Mouse (Mus musculus) liver, embryonic 11.5 days (tissue): ENCODE measurements at regions not wholly inside any gene's neighbourhood (a gene's known extent, or its start where the extent isn't known, plus 50 kb on each side); places are given as distances from the start of the nearest gene placed in this dataset.

Source experiments
- ATAC-seq: fragments of 200-750 bp; cut with Nextera tagmentation; replicated peaks from 2 replicates; pipeline ENCODE4 v1.8.0; 2017; ENCODE audit warnings: moderate number of reproducible peaks, mild to moderate bottlenecking, moderate TSS enrichment, moderate library complexity; ENCODE audit not compliant: low FRiP score
- DNase-seq: peaks from one replicate; pipeline ENCODE4 v3.0.0-alpha.2; 2017; ENCODE audit warnings: low spot score
- H3K27ac ChIP-seq: fragments of 300-500 bp; sonication (generic); 2 replicates; pipeline ENCODE4 v1.5.1; 2014; ENCODE audit warnings: mild to moderate bottlenecking, low read depth, low read length, control low read depth
- H3K27me3 ChIP-seq: fragments of 300-500 bp; sonication (generic); replicated peaks from 2 replicates; pipeline ENCODE4 v1.6.1; 2014; ENCODE audit warnings: low read length, mixed read lengths; ENCODE audit not compliant: control insufficient read depth, insufficient read depth
- H3K36me3 ChIP-seq: fragments of 300-500 bp; sonication (generic); 2 replicates; pipeline ENCODE4 v1.6.1; 2014; ENCODE audit warnings: mild to moderate bottlenecking, low read length, moderate library complexity, mixed read lengths; ENCODE audit not compliant: control insufficient read depth, insufficient read depth
- H3K4me1 ChIP-seq: fragments of 300-500 bp; sonication (generic); replicated peaks from 2 replicates; pipeline ENCODE4 v1.6.1; 2014; ENCODE audit warnings: low read length, mixed read lengths; ENCODE audit not compliant: control insufficient read depth, insufficient read depth
- H3K4me2 ChIP-seq: fragments of 300-500 bp; sonication (generic); 2 replicates; pipeline ENCODE4 v1.6.1; 2014; ENCODE audit warnings: mild to moderate bottlenecking, control low read depth, moderate library complexity
- H3K4me3 ChIP-seq: fragments of 300-500 bp; sonication (generic); 2 replicates; pipeline ENCODE4 v1.5.1; 2014; ENCODE audit warnings: low read depth, low read length, control low read depth
- H3K9ac ChIP-seq: fragments of 300-500 bp; sonication (generic); 2 replicates; pipeline ENCODE4 v1.6.1; 2014; ENCODE audit warnings: low read depth, low read length, control low read depth
- H3K9me3 ChIP-seq: fragments of 300-500 bp; sonication (generic); 2 replicates; pipeline ENCODE4 v1.6.1; 2016; ENCODE audit warnings: low read length, inconsistent platforms, mixed read lengths; ENCODE audit not compliant: control insufficient read depth
- WGBS: fragments of 180-500 bp; shearing (Covaris S2); extraction: QIAGEN DNeasy Blood & Tissue Kit; methylation state at CpG from one replicate; pipeline ENCODE4 v1.1.7; 2014; 5-methylcytosine and 5-hydroxymethylcytosine counted together

DNA sequence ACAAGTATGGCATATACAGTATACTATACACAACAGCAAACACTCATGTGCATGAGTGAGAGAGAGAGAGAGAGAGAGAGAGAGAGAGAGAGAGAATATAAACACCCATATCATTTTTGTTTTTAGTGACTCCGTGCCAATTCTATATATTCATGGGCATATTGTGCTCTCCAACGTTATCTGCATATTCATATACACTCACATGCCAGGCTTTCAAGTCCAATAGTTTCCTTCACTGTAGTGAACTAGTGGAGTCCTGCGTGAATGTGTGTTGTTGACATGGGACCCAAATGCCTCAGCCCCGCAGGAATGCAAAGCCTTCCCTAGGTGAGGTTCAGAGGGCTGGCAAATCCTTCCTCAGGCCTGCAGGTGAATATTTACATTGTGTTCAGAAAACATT lies 53.4 kb upstream of the Nab1 start:
- no peak for DNase-seq
- 68% methylated on average over 4 of the region's 4 CpGs for WGBS
- no peaks in the 10 kb centered on the region for H3K27me3 ChIP-seq
- H3K4me3 ChIP-seq: no peak overlapping the region
- no peaks in the 10 kb centered on the region for H3K9me3 ChIP-seq
- H3K36me3 ChIP-seq: no peaks in the 10 kb centered on the region
- no peak overlapping the region for H3K9ac ChIP-seq
- no peak for ATAC-seq
- no peak overlapping the region for H3K27ac ChIP-seq
- no peaks in the 10 kb centered on the region for H3K4me1 ChIP-seq
- no peak overlapping the region for H3K4me2 ChIP-seq

DNA sequence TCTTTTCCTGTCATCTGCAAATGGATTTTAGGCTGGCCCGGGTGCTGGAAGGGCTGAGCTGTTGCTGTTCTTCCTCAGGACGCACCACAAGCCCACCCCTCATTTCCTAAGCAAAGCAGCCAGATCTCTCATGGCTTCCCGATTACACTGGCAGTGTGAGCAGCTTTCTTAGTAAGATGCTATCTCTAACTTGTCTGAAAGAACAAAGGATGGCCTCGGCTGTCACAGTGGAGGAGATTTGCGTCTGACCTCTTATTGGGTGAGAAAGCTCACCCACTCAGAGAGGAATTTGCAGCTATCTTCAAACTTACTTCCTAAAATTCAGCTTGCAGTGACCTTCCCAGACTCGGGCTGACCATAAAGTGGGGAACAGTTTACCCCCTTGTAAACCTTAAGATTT lies 64.7 kb upstream of the Nemp2 start:
- no peak overlapping the region for H3K9ac ChIP-seq
- no peak overlapping the region for H3K4me2 ChIP-seq
- ATAC-seq: no peak
- no peak overlapping the region for H3K27ac ChIP-seq
- no peak overlapping the region for H3K4me3 ChIP-seq
- DNase-seq: no peak
- H3K27me3 ChIP-seq: no peaks in the 10 kb centered on the region
- no peaks in the 10 kb centered on the region for H3K9me3 ChIP-seq
- peaks cover 8% of the 10 kb centered on the region; the same call in 1 of the 2 replicates for H3K4me1 ChIP-seq
- no peaks in the 10 kb centered on the region for H3K36me3 ChIP-seq
- 3% methylated on average over 6 of the region's 6 CpGs for WGBS

DNA sequence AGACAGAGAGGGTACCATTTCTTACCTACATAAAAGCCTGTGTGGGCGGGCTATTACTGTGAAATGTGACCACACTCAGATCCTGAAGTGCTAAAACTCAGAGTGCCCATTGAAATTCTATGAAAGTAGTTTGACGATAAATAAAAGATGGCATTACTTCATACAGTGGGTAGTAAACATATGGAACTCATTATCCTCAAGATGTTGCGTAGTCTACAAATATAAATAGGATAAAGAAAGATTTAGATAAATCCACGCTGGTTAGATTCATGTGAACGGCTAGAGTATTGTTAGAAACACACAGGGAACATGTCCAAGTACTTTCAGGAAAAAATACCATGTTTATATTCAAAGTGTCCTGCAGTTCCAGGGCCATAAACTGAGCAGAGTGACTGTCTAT lies 58.8 kb upstream of the Nemp2 start:
- Histone ChIP-seq H3K27me3 (no peaks in the 10 kb centered on the region), H3K36me3 (no peaks in the 10 kb centered on the region), H3K4me3 (no peak overlapping the region), H3K4me2 (no peak overlapping the region), H3K9ac (no peak overlapping the region), H3K27ac (no peak overlapping the region), H3K4me1 (no peaks in the 10 kb centered on the region), H3K9me3 (no peaks in the 10 kb centered on the region)
- DNase-seq: no peak
- WGBS: 83% methylated on average over 5 of the region's 5 CpGs
- ATAC-seq: no peak

DNA sequence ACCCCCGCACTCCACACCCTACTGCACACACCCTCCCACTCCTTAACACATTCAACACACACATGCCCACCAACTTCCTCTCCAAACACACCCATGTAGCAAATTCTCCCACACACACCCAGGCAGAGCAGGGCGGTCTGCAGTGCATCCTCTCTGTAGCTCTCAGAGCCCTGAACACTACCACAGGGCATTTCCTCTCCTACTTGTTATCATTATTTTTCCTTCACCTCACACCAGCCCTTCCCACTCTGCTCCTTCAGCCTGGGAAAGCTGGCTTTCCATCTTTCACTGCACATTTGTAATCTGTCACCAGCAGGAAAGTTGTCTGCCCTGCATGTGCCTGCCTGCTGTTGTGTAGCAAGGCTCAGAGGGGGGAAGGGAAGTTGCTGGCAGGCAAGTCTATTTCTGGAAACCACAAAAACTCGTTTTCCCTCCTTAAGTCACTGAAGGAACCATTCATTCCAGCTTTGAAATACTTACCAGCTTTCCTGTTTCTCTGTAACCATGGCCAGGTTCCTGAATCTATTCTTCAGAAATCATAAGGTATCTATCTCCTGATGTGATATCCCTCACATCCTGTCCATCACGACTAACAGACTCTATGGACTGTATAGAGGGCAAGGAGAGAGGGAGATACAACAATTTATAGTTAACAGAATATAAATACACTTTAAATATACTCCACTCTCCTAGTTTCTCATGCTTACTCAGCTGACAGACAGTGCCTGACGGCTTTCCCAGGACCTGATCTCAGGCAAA lies 52.0 kb upstream of the Nemp2 start:
- Histone ChIP-seq H3K27me3 (no peaks in the 10 kb centered on the region), H3K4me2 (0 out of 2 replicates have a peak overlapping the region, but pooled peaks have one; percentile 27), H3K36me3 (no peaks in the 10 kb centered on the region), H3K4me3 (no peak overlapping the region), H3K9me3 (no peaks in the 10 kb centered on the region), H3K9ac (no peak overlapping the region), H3K27ac (peak overlapping the region; percentile 2; the same call in 1 of the 2 replicates), H3K4me1 (peaks cover 9% of the 10 kb centered on the region)
- ATAC-seq (peak; percentile 83), DNase-seq (peak; percentile 47)
- WGBS: 25% methylated on average over 5 of the region's 5 CpGs

DNA sequence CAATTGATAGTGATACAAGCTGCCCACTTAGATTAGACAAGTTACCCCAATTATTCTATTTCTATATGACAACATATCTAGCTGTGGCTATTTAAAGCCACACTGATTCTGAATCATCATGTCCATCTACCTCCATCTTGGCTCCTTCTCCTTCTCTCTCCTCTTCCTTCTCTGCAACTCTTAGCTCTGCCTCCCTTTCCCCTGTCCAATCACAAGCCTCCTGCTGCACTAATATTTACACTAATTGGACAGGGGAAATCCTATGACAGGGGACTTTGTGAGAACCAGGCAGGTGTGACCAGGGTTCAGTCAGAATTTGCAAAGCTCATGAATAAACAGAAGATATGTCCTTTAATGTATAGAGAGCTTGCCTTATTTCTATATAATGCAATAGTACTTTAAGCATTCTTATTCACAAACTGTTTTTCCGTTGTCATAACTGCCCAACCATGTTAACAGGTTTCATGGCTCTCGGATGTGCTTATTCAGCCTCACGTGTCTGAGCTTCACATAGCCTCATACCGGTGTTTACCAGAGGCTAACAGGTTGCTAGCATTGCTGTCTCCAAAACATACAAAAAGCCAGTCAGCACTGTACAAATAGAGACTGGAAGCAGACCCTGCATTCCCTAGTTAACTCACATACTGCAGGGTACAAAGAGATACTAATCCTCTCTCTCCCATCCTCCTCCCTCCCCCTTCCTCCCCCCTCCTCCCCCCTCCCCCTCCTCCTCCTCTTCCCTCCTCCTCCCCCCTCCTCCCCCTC lies 50.2 kb upstream of the Nemp2 start:
- ATAC-seq (no peak), DNase-seq (no peak)
- no peaks in the 10 kb centered on the region for H3K9me3 ChIP-seq
- H3K4me1 ChIP-seq: peaks cover 9% of the 10 kb centered on the region
- no peaks in the 10 kb centered on the region for H3K36me3 ChIP-seq
- no peak overlapping the region for H3K4me2 ChIP-seq
- H3K27me3 ChIP-seq: no peaks in the 10 kb centered on the region
- no peak overlapping the region for H3K27ac ChIP-seq
- WGBS: 84% methylated on average over 4 of the region's 4 CpGs
- H3K4me3 ChIP-seq: no peak overlapping the region
- H3K9ac ChIP-seq: no peak overlapping the region
